Mouse (Mus musculus) mature B cell (primary cell): ENCODE results near the gene Sept8.
"Not testable (repeated sequence)": the region's sequence is repeated elsewhere in the genome, so short reads cannot be mapped to it uniquely, and the experiment has no call there.

Experiments used
- in situ Hi-C: fragments of 300-500 bp; cut with MboI; formaldehyde crosslinking; loops from 2 replicates; pipeline ENCODE4 v1.14.3; 2019

Sept8 gene

GRCm38 (mm10) chr11:53525461-53525860 is 6.4 kb downstream of the Sept8 start:
- in situ Hi-C loops = no loop called here

- in situ Hi-C loops = no loop called here
Observed at GRCm38 (mm10) chr11:53528397-53529252, 9.6 kb downstream of the Sept8 start.

DNA sequence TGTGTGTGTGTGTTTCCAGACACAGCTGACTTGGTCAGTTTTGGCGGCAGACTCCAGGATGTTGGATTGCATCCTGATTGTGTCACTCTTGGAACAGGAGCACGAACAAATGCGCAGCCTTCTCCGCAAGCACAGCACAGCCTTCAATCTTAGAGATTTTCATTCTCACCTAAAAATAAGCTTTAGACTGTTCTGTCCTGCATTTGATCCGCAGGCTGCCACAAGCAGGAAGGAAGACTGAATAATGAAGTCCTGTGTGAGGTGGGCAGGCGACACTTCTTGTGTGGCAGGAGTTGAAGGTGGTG is 10.1 kb downstream of the Sept8 start:
- in situ Hi-C loops = no loop called here

GRCm38 (mm10) chr11:53530001-53530400 is 10.9 kb downstream of the Sept8 start:
- in situ Hi-C loops = no loop called here

GRCm38 (mm10) chr11:53531578-53532230 is 12.6 kb downstream of the Sept8 start:
- in situ Hi-C loops = no loop called here

GRCm38 (mm10) chr11:53532231-53532620 is 13.2 kb downstream of the Sept8 start:
- in situ Hi-C loops = no loop called here

DNA sequence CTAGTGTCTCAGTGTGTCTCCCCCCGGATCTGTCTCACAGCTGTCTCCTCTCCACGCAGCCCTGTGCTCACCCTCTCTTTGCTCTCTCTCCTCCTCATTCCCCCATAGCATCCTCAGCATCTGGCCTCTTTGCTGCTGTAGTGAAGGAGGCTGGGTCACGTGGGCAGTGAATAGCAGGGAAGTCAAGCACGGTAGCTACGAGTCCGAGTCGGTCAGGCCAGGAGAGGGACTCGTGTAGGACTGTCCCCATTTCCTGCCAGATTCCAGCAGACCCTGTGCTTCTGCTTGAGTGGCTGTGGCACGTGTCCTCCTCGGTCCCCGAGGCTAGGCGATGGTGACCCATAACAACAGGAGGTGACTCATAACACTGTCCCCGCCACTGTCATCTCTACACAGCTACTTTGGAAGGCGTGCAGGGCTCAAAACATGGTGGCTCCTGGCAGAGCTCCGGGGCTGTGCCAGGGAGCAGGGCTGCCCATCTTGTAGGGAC is 20.0 kb downstream of the Sept8 start:
- in situ Hi-C loops = no loop called here

DNA sequence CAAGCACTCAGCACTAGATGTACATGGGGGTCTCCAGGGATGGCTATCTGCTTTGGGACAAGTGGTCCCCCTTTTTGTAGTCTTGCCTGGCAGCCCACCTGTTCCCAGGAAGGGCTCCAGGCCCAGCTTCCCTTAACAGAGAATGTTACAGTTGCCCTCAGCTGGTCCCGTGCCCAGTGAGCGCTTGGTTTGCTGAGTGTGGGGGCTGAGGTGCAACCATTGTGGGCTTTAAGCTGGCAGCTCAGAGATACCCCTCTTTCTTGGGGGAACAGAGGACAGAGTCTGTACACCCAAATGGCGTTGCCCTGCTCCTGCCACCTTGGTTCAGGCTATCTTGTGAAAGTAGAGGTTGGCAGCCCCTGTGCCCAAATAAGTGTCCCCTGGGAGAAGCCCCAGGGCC is 21.3 kb downstream of the Sept8 start:
- in situ Hi-C loops = no loop called here

- in situ Hi-C loops = no loop called here
Observed at GRCm38 (mm10) chr11:53541222-53541621, 22.2 kb downstream of the Sept8 start.

- in situ Hi-C loops = no loop called here
Observed at GRCm38 (mm10) chr11:53543021-53543420, 24.0 kb downstream of the Sept8 start.

GRCm38 (mm10) chr11:53546271-53546670 is 27.2 kb downstream of the Sept8 start:
- in situ Hi-C loops = no loop called here

DNA sequence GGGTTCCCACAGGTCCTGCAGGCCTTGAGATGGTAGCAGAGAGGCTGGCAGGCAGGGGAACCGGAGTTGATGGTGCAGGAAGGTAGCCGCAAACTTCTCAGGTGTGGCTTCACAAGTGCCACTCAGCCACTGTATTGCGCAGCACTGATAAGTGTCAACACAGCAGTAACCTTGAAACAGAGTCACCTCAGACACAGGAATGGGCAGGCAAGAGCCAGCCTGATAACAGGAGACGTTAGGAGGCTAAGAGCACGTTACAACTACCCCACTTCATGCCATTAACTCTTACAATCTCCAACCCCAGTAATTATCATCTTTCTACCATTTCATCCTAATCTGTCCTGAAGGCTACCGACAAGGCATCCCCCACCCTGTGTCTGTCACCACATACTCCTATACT is 28.5 kb downstream of the Sept8 start:
- in situ Hi-C loops = no loop called here

DNA sequence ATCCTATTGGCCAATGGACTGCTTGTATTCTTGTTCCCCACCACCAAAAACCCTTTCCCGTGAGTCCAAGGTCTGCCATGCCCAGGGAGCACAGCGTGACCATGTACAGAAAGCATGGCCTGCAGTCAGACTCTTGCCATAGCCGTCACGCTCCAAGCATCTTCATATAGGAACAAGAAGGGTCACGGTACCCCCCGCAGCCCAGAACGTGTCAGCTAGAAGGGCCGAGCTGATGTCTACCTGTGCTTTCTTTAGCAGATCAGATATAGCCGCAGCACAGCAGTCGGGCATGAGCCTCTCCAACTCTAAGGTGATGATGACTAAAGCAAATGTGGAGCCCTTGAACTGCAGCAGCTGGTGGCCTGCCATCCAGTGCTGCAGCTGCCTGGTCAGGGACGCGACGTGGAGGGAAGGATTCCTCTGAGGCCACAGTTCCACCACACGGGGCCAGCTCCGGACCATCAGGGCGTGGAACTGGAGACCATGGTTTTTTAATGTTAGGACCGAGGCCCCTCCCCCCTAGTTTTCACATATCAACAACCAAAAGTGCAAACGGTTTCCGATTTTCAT is 29.1 kb downstream of the Sept8 start:
- in situ Hi-C loops = no loop called here

- in situ Hi-C loops = no loop called here
Observed at GRCm38 (mm10) chr11:53550714-53551113, 31.7 kb downstream of the Sept8 start.

- in situ Hi-C loops = no loop called here
Observed at GRCm38 (mm10) chr11:53551754-53552153, 32.7 kb downstream of the Sept8 start.

- in situ Hi-C loops = not testable (repeated sequence)
Observed at GRCm38 (mm10) chr11:53556529-53556928, 37.5 kb downstream of the Sept8 start.

GRCm38 (mm10) chr11:53557992-53558391 is 38.9 kb downstream of the Sept8 start:
- in situ Hi-C loops = not testable (repeated sequence)

- in situ Hi-C loops = not testable (repeated sequence)
Observed at GRCm38 (mm10) chr11:53559980-53560379, 40.9 kb downstream of the Sept8 start.

- in situ Hi-C loops = no loop called here
Observed at GRCm38 (mm10) chr11:53561986-53562385, 42.9 kb downstream of the Sept8 start.

GRCm38 (mm10) chr11:53566646-53567045 is 47.6 kb downstream of the Sept8 start:
- in situ Hi-C loops = no loop called here

DNA sequence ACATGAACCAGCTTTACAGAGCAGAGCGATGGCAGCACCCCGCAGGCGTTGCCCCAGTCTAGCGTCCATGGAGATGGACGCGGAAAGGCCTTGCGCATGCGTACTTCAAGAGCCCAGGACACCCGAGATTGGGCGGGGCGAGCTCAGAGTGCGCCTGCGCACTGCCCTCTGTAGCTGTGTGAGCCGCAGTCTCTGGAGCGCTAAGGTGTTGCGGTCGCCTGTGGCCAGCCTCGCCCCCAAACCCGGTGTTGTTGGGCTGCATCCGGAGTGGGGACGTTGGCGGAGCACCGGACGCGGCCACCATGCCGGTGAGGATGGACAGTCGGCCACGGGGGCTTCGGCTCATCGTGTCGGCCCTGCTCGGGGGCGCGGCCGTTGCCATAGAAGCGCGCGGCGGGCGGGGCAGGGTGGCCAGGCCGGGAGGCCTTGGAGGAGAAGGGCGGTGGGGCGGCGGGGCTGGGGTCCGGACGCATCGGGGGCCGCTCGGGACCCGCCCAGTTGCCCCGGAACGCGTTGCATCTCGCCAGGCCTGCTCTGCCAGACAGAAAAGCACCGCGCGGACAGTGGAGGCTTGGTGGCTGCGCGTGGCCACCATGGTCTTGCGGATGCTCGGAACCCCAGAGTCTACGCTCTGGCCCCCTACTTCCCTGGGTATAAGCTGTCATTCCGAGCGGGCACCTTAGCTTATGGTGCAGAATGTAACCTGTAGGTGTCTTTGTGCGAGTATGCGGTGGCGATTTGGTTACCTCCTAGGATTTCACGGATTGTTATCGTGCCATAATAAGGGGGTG is 48.4 kb downstream of the Sept8 start, which contains the start of gene Kif3a:
Gene Kif3a, plus strand, starts transcription at position 156 of the 791 bp plus-strand sequence.
- in situ Hi-C loops = no loop called here

DNA sequence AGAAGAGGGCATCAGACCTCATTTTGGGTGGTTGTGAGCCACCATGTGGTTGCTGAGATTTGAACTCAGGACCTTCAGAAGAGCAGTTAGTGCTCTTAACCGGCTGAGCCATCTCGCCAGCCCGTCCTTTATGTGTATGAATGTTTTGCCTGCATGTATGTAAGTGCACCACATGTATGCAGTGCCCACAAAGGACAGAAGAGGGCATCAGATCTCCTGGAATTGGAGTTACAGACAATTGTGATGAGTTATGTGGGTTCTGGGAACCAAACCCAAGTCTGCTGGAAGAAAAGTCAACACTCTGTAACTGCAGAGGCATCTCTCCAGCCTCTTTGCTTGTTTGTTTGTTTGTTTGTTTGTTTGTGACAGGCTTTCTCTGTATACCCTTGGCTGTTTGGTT is 61.5 kb downstream of the Sept8 start:
- in situ Hi-C loops = no loop called here
